Mouse (Mus musculus): ENCODE measurements around the gene Txlna.
A peak's percentile ranks its signal among the peaks of the same experiment; 100 is the strongest.

Gene Txlna

GRCm38 (mm10) chr4:129640638-129641467 lies at the start of gene Txlna:
Gene Txlna, minus strand, starts transcription at chr4:129641065.
- peak; percentile 100 for DNase-seq (ENCODE audit: low read depth, low spot score)

GRCm38 (mm10) chr4:129684531-129684930 lies 43.7 kb upstream of the Txlna start:
- no peak for DNase-seq (ENCODE audit: low read depth, low spot score)

- DNase-seq (ENCODE audit: low read depth, low spot score) = no peak
Measured at GRCm38 (mm10) chr4:129683901-129684493, 43.1 kb upstream of the Txlna start.

GRCm38 (mm10) chr4:129681837-129682236 lies 41.0 kb upstream of the Txlna start:
- DNase-seq (ENCODE audit: low read depth, low spot score) = peak; percentile 48

GRCm38 (mm10) chr4:129672878-129673449 lies 32.1 kb upstream of the Txlna start:
- no peak for DNase-seq (ENCODE audit: low read depth, low spot score)

- peak; percentile 96 for DNase-seq (ENCODE audit: low read depth, low spot score)
Measured at GRCm38 (mm10) chr4:129672083-129672877, 31.4 kb upstream of the Txlna start, which contains the start of gene Kpna6. Gene Kpna6, minus strand, starts transcription at chr4:129672767.

GRCm38 (mm10) chr4:129671491-129672082 lies 30.7 kb upstream of the Txlna start:
- DNase-seq (ENCODE audit: low read depth, low spot score) = peak; percentile 85

- DNase-seq (ENCODE audit: low read depth, low spot score) = no peak
Measured at GRCm38 (mm10) chr4:129662255-129662813, 21.5 kb upstream of the Txlna start.

- DNase-seq (ENCODE audit: low read depth, low spot score) = no peak
Measured at GRCm38 (mm10) chr4:129661584-129661983, 20.7 kb upstream of the Txlna start.

GRCm38 (mm10) chr4:129654770-129655169 lies 13.9 kb upstream of the Txlna start:
- no peak for DNase-seq (ENCODE audit: low read depth, low spot score)

- DNase-seq (ENCODE audit: low read depth, low spot score) = no peak
Measured at GRCm38 (mm10) chr4:129650359-129650758, 9.5 kb upstream of the Txlna start.

GRCm38 (mm10) chr4:129648656-129649055 lies 7.8 kb upstream of the Txlna start:
- no peak for DNase-seq (ENCODE audit: low read depth, low spot score)

GRCm38 (mm10) chr4:129645204-129645603 lies 4.3 kb upstream of the Txlna start:
- DNase-seq (ENCODE audit: low read depth, low spot score) = no peak

- peak; percentile 21 for DNase-seq (ENCODE audit: low read depth, low spot score)
Measured at GRCm38 (mm10) chr4:129641756-129642155, 891 bp upstream of the Txlna start.

- no peak for DNase-seq (ENCODE audit: low read depth, low spot score)
Measured at GRCm38 (mm10) chr4:129640101-129640637, 696 bp downstream of the Txlna start.

GRCm38 (mm10) chr4:129639221-129639620 lies 1.6 kb downstream of the Txlna start:
- DNase-seq (ENCODE audit: low read depth, low spot score) = no peak

GRCm38 (mm10) chr4:129633852-129634251 lies 7.0 kb downstream of the Txlna start:
- DNase-seq (ENCODE audit: low read depth, low spot score) = no peak

GRCm38 (mm10) chr4:129631867-129632266 lies 9.0 kb downstream of the Txlna start:
- no peak for DNase-seq (ENCODE audit: low read depth, low spot score)

GRCm38 (mm10) chr4:129630944-129631343 lies 9.9 kb downstream of the Txlna start:
- no peak for DNase-seq (ENCODE audit: low read depth, low spot score)

GRCm38 (mm10) chr4:129626035-129626434 lies 14.8 kb downstream of the Txlna start:
- no peak for DNase-seq (ENCODE audit: low read depth, low spot score)

- DNase-seq (ENCODE audit: low read depth, low spot score) = no peak
Measured at GRCm38 (mm10) chr4:129625496-129625895, 15.4 kb downstream of the Txlna start.
